Mouse (Mus musculus) gastrocnemius, postnatal 14 days (tissue): ENCODE measurements around the gene Afg1l. TPM values are rescaled to one million over a fixed set of nuclear protein-coding genes. Genes with fewer than 3 reads are reported as not detected.
A peak's percentile ranks its signal among the peaks of the same experiment; 100 is the strongest.

Source experiments
- DNase-seq: peaks from one replicate; pipeline ENCODE4 v3.0.0; 2021; ENCODE audit warnings: mixed read lengths
- intact Hi-C: fragments of 180-260 bp; cut with DNase I; formaldehyde crosslinking; loops from one replicate; pipeline ENCODE4 v1.15.1; 2025; ENCODE audit warnings: low total_unique reads
- long read RNA-seq, 2 experiments: library from polyadenylated mRNA; stranded (forward); transcript quantifications; one replicate each; pipeline ENCODE4 v2.0.0; 2021
- total RNA-seq, 2 experiments: library from RNA; stranded (reverse); gene quantifications; 2 replicates each; pipeline ENCODE4 v1.2.3; 2021

Afg1l gene
- total RNA-seq: 1 to 10 TPM; 7.8 to 8.6 TPM
- long read RNA-seq, experiment 1, transcript Afg1l-201 (13 exons, 2,513 nt): major isoform, 8 of 11 reads
- long read RNA-seq, experiment 1, partial matches to known transcripts: 0 of 11 reads
- long read RNA-seq, experiment 1, other reads (novel, unspliced or antisense): 3 of 11 reads
- long read RNA-seq, experiment 2, transcript Afg1l-201 (13 exons, 2,513 nt): major isoform, 11 of 18 reads
- long read RNA-seq, experiment 2, partial matches to known transcripts: 0 of 18 reads
- long read RNA-seq, experiment 2, other reads (novel, unspliced or antisense): 7 of 18 reads

DNA sequence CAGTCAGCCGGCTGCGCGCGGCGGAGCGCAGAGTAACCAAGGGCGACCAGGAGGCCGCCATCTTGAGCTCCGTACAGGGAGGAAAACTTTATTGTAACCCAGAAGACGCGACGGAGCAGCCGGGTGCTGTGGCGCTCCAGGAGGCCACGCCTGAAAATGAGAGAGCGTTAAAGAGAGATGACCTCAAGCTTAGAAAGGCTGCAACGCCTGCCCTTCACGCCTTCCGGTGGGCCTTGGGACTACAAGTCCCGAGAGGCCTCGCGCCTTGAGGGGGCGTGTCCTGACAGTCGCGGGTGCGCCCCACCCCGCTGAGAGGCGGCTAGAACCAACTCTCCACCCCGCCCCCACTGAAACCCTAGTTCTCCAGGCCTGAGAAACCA lies at the start of gene Afg1l:
Afg1l (minus strand) TSS at position 225 of the 380 bp plus-strand sequence.
- peak; percentile 96 for DNase-seq
- intact Hi-C loops: no loop called here

- intact Hi-C loops: loop anchor here (10.0 kb wide), 1 partner anchor 201 kb away; no protein-coding TSS in a partner anchor
Observed at GRCm38 (mm10) chr10:42525682-42526081, 47.3 kb upstream of the Afg1l start.

GRCm38 (mm10) chr10:42523556-42524162 lies 45.3 kb upstream of the Afg1l start:
- intact Hi-C loops: loop anchor here (10.0 kb wide), 1 partner anchor 199 kb away; no protein-coding TSS in a partner anchor
- no peak for DNase-seq

More at GRCm38 (mm10) chr10:42525682-42526081, 47.3 kb upstream of the Afg1l start:
- no peak for DNase-seq

GRCm38 (mm10) chr10:42522912-42523311 lies 44.5 kb upstream of the Afg1l start:
- intact Hi-C loops: loop anchor here (10.0 kb wide), 1 partner anchor 198 kb away; no protein-coding TSS in a partner anchor
- no peak for DNase-seq

DNA sequence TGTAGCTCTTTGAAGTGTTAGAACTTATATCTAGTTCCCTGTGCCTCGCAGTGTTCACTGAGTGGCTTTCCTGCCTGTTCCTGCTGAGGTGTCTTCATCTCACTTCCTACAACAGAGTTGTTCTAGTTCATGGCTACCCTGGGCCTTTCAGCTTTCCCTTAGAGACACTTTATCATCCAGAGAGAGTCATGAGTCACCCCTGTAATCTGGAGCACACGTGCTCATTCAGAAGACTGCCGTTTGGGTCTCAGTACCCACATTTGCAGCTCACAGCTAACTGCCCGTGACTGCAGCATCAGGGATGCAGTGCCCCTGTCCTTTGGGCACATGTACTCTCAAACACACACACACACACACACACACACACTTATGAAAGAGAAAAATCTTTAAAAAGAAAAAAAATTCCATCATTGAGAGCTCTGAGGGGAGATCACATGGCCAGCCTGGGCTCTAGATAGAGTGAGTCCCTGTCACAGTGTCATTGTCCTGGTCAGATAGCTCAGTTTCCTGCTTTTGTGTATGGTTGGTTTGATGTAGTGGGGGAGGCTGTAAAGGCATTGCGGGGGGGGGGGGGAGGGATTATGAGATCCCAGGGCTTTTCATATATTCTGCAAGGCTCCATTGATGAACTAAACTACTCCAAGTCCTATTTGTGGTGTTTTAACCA lies 43.1 kb upstream of the Afg1l start:
- intact Hi-C loops: loop anchor here (10.0 kb wide), 1 partner anchor 197 kb away; no protein-coding TSS in a partner anchor
- no peak for DNase-seq

DNA sequence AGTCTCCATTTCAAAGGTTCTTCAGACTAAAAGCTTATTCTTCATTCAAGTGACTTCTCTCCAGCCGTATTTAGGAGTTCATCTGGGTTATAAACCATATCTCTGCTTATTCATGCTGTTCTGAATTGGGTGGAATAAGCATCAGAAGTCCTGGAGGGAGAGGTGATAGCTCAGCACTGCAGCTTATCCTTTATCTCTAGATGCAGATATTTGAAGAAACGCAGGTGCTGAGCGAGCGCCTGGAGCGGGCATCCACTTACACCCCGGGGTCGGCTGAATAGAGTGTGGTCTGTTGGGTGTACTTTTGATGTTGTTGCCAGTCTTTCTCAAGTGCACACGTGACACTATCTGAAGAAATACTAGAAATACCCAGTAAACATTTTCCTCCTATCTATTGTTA lies 40.0 kb upstream of the Afg1l start:
- intact Hi-C loops: no loop called here

DNA sequence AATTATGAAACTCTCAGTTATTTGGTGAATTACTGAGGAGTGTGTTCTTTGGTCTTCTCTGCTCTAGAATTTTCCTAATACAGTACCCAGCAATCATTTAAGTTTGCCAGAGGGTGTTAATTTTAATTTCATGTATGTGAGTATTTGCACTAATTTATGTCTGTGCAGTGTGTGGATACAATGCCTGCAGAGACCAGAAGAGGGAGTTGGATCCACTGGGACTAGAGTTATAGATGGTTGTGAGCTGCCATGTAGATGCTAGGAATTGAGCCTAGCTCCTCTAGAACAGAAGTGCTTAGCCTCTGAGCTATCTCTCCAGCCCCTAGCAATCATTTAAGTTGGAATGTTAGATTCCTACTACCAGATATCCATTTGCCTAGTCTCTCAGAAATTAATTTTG lies 35.8 kb upstream of the Afg1l start:
- no peak for DNase-seq
- intact Hi-C loops: no loop called here

More for the DNA sequence above, 40.0 kb upstream of the Afg1l start:
- DNase-seq: no peak

DNA sequence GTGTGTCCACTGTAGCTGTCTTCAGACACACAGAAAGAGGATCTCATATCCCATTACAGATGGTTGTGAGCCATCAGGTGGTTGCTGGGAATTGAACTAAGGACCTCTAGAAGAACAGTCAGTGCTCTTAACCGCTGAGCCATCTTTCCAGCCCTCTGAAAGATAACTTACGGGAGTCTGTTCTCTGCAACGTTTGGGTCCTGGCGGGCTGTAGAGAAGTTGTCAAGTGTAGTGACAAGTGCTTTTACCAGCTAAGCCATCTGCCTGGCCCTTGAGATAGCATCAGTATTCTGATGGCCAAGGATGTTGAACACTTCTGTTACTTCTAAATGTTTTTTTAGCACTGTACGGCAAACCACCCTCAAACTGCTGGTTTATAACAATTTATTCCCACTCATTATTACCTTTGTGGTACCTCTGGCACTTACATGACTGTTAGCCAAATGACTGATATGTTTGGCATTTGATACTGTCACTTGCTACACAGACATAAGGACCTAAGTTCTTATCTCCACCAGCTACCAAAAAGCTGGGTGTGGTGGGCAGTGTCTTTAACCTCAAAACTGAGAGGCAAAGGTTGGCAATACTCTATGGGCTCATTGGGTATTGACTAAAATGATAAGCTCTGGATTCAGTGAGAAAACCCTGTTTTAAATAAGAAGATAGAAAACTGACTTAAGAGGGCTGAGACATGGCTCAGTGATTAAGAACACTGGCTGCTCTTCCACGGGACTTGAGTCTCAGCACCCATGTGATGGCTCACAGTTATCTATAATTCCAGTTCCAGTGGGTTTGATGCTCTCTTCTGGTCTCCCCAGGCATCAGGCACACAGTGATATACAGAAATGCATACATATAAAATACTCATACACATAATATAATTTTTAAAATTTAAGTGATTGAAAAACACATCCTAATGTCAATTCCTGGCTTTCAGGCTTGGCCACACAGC lies 33.1 kb upstream of the Afg1l start:
- intact Hi-C loops: no loop called here
- no peak for DNase-seq

GRCm38 (mm10) chr10:42510141-42510540 lies 31.8 kb upstream of the Afg1l start:
- no peak for DNase-seq
- intact Hi-C loops: no loop called here

GRCm38 (mm10) chr10:42504096-42504710 lies 25.8 kb upstream of the Afg1l start:
- no peak for DNase-seq
- intact Hi-C loops: no loop called here

GRCm38 (mm10) chr10:42502349-42503111 lies 24.2 kb upstream of the Afg1l start:
- intact Hi-C loops: no loop called here
- DNase-seq: peak; percentile 63

- intact Hi-C loops: no loop called here
- peak; percentile 98 for DNase-seq
Observed at GRCm38 (mm10) chr10:42501775-42502348, 23.5 kb upstream of the Afg1l start, which contains the start of gene Snx3. TSS of gene Snx3 (plus strand) at chr10:42502030.

- no peak for DNase-seq
- intact Hi-C loops: no loop called here
Observed at GRCm38 (mm10) chr10:42501161-42501560, 22.8 kb upstream of the Afg1l start.

GRCm38 (mm10) chr10:42500611-42501010 lies 22.2 kb upstream of the Afg1l start:
- intact Hi-C loops: no loop called here
- no peak for DNase-seq

- DNase-seq: no peak
- intact Hi-C loops: no loop called here
Observed at GRCm38 (mm10) chr10:42493000-42493399, 14.6 kb upstream of the Afg1l start.

DNA sequence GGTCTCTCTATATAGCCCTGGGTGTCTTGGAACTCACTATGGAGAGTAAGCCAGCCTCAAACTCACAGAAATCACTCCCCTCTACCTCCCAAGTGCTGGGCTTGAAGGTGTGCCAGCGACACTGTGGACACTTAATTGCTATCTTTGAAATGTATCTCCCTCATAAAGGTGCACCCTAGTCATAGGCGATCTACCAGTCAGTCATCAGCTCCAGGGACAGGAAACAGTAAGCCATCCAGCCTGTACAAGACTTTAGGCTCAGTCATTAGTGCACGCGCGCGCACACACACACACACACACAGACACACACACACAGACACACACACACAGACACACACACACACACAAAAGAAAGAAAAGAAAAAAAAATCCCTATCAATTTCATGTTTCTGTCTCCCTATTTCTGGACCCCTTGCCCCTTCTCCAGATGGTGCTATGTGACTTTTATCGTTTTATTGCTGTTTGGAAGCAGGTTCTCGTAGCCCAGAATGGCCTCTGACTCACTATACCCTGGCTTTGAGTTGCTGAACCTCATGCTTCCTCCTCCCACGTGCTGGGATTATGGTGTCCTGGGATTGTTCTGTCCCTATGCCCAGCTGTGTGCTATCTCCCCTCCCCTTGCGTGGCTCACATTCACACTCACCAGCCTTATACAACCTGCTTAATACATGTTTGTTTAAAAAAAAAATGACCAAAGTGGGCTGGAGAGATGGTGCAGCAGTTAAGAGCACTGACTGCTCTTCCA lies 13.8 kb upstream of the Afg1l start:
- intact Hi-C loops: no loop called here
- DNase-seq: no peak

GRCm38 (mm10) chr10:42491158-42491557 lies 12.8 kb upstream of the Afg1l start:
- intact Hi-C loops: no loop called here
- DNase-seq: no peak
